Mouse (Mus musculus) olfactory bulb, adult 2 months (tissue): ENCODE measurements at regions not wholly inside any gene's neighbourhood (a gene's known extent, or its start where the extent isn't known, plus 50 kb on each side); places are given as distances from the start of the nearest gene placed in this dataset.

ENCODE experiments used
- CTCF ChIP-seq: fragments of 200-500 bp; IDR thresholded peaks from 2 replicates; pipeline ENCODE4 v1.5.1; 2012; ENCODE audit warnings: low read depth, mild to moderate bottlenecking, low read length, moderate library complexity; ENCODE audit not compliant: insufficient read depth
- POLR2A ChIP-seq: fragments of 200-500 bp; IDR thresholded peaks from 2 replicates; pipeline ENCODE4 v1.6.1; 2012; ENCODE audit warnings: mild to moderate bottlenecking, low read depth, low read length, moderate library complexity; ENCODE audit not compliant: insufficient read depth

GRCm38 (mm10) chr3:149217916-149218803 is 227.8 kb upstream of the Adgrl2 start:
- TF ChIP-seq CTCF, result no peak
- TF ChIP-seq POLR2A, result no peak
